Mouse (Mus musculus) urinary bladder, postnatal 36 days (tissue): ENCODE measurements at regions not wholly inside any gene's neighbourhood (a gene's known extent, or its start where the extent isn't known, plus 50 kb on each side); places are given as distances from the start of the nearest gene placed in this dataset.

ENCODE experiments used
- DNase-seq, 2 experiments: peaks; one replicate each; pipeline ENCODE4 v3.0.0; 2022; ENCODE audit warnings: low spot score in 2 of 2, mixed read lengths in 1 of 2

DNA sequence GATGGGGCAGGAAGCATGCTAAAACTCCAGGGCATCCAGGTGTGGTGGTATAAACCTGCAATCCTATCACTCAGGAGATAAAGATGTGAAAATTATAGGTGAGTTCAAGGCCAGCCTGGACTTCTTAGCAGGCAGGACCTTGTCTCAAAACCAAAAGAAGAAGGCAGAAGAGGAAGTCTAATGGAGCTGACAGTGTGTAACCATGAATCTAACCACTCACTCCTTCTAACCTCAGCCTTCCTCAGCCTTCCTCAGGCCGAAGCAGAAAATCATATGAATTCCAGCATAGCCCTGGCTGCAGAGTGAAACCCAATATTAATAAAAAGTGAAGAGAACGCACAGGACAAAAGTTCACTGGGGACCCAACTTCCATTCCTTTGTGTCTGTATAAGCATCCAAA is 128.2 kb upstream of the Jarid2 start:
- DNase-seq, result no peak

DNA sequence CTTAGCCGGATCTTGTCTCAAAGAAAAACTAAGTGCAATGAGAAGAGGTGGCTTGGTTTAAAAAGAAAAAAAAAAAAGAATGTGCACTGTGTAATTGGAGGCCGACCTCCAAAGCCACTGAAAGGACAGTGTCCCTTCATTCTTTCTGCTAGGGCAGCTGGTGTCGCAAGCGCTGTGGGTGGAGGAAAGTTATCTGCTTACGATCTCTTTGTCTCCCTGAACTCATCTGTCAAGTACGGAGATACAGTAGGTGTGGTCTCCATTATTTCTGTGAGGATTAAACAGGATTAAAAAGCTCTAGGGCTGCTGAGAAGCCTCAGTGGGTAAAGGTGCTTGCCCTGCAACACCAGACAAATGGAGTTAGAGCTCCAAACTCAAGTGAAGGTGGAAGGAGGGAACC is 126.6 kb upstream of the Jarid2 start:
- DNase-seq, result no peak

DNA sequence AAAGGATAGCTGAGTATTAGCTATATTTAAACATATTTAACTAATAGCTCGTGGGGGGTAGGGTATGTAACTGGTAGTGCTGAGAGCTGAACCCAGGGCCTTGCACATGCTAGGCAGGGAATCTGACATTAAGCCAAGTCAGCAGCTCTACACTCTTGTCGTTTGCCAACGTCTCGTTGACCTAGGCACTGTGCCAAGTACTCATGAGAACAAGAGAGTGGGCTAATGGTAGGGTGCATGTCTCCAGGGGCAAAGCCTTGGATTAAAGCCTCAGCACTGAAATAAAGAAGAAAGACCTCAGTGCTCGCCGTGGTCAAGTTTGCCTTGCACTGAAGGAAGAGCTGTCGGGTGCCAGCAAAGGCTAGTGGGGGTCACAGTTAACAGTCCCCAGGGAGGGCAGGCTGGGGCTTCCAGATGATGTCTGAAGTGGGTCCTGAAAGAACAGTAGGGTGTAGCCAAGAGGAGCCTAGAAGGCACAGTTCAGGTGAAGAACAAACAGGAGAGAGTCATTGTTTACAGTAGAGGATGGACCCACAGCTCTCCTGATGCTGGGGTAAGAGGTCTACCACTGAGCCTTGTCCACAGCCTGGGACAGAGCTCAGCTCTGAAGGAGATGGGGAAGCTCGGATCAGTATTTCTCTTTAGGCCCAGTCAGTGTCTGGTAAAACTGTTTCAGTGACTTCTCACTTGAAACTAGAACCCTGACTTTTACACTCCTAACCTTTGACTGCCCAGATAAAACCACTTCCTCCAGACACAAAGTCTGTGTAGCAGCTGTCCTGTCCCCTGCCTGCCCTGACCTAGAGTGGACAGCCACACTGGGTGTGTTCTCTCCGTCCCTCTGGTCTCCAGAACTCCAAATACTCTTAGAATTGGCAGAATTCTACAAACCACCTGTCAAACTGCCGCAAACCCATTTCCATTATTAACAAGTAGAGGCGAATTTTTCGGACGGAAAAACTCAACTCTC is 121.7 kb upstream of the Jarid2 start:
- DNase-seq, result peak in 1 of 2 experiments; percentile 19

DNA sequence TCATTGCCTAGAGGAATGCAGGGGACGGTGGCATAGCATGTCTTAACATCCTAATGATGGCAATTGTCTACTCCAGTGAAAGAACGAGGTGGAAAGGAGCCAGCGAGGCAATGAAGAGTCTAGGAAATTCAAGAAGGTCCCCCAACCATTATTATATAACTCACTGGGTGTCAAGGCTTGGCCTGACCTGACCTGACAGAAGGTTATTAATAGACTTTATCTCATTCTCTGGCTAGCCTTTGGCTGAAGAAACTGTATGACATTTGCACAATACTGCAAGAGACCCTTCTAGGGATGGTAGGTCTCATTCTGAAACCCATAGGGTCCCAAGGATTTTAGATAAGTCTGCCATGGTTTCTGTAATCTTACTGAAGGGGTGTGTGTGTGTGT is 121.0 kb upstream of the Jarid2 start:
- no peak for DNase-seq

DNA sequence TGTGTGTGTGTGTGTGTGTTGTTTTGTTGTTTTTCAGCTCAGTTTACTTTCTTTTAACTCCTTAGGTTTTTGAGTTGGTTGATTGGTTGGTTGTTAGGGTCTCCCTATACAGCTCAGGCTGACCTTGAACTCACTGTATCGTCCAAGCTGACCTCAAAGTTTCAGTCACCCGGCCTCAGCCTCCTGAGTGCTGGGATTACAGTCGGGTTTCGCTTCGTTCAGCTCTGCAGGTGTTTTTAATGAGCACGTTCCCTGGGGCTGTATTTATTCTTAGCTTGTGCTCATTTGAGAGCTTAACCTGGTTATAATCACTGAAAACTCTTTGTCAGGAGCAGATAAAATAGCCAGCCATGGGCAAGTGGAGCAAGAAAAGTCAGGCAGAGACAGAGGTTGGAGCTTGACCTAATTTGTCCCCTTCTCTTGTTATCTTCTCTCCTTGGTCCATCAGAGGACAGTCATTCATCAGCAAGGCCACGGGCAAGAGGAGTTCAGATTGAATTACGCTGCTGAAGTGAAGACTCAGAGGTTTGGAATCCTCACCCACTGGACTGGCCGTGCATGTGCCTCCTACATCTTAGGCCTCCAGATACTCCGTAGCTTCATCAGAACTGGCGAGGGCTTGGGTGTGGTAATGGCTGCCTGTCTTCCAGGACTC is 120.5 kb upstream of the Jarid2 start:
- no peak for DNase-seq

DNA sequence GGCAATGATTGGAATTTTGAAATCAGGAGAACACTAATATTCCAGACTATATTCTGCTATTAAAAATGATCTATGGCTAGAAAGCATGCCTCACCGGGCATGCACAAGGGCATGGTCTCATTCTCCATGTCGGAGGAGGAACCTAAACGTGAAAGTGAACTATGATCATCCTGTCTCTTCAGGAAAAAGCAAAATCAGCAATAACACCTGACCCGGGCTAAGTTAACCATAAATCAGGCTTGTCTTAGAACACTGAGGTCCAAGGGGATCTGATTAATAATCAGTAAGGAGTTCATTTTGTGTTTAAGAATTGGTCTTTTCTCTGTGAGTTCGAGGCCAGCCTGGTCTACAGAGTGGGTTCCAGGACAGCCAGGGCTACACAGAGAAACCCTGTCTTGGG is 119.7 kb upstream of the Jarid2 start:
- no peak for DNase-seq

DNA sequence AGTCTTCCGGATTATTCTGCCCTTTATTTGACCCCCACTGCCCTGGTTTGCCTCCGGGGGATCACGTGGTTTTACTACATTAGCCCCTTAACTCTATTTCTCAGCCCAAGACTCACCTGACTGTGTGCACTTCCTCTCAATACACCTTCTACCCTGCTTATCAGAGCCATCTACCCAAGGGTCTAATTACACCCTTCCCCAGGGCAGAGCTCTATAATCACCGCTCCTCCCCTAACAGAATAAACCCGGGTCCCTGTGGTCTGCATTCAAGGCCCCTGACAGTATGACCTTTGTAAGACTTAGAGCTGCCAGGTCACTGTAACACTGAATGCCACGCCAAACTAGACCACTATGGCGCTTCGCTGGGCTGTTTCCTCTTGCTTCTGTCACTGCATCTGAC is 113.6 kb upstream of the Jarid2 start:
- no peak for DNase-seq

DNA sequence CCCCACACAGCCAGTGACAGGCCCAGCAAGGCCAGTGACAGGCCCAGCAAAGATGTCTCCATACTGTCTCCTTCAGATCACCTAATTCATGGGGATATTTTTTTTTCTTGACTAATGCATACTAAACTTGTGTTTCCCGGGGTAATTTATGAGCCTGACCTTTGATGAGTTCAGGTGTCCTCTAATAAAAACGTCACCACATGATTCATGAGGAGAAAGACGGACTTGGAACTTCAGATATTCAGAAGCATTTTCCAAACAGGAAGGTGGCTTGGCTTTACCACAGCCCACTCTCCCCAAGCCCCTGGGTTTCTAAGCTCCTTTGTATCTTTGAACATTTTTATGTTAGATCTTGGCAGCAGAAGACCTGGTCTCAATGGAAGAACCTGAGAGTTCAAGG is 110.9 kb upstream of the Jarid2 start:
- DNase-seq, result no peak

DNA sequence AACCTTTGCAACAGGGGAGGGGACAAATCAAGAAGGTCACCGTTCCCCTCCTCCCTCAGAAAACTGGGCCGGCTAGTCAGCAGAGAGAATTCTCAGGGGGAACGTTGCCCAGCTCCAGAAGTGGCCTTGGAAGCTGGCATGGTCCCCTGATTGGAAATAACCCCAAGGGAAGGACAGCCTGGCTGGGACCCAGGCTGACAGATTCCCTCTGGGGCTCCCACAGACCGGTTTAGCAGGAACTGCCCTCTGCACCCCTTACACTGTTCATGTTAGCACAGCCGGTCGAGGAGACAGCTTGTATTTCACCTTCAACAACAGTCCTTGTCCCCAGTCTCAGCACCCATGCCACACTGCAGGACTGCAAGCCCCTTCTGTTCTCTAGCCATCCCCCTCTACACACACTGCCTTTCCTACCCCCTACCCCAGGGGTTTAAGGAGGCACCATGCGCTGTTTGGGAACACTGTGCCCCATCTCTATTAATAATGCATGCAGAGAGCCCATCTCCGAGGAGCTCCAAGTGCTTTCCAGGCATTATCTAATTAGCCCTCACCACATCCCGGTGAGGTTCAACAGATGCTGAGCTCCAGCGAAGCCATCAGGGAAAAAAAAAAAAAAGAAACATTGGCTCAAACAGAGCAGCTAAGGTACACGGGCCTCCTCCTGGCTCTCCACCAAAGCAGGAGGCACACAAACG is 106.5 kb upstream of the Jarid2 start:
- DNase-seq, result peak; percentile 38 to 60

DNA sequence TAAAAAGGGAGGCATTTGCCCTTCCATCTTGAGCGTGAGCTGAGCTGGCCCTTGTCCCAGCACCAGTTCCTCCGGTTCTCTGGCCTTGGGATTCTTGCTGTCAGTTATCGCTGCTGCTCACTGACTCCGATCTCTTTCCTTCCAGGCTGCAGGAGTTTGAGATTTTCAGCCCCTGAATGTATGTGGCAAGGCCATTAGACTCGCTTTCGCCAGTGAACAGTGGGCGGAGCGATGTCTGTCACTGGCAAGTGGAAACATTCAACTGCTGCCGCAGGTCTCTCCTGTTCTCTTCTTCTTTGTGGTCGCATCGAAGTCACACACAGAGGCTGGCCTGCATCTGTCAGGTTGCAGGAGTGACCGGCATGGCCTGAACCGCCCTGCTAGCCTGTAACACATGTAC is 104.6 kb upstream of the Jarid2 start:
- no peak for DNase-seq

DNA sequence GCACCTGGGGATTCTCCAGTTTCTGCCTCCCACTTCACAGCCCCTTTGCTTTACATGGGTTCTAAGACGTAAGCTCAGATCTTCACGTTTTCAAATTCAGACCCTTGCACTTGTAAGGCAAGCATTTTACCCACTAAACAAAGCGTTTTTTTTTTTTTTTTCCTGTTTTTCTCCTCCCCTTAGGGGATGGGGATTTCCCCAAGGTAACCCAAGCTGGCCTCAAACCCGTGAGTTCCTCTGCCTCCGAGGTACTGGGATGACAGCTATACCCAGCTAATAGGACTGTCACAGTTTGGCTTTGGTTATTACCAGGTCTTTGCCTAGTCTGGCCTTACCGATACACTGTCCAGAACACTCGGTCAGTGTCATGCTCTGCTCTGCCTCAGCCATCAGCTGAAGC is 103.5 kb upstream of the Jarid2 start:
- DNase-seq, result no peak

DNA sequence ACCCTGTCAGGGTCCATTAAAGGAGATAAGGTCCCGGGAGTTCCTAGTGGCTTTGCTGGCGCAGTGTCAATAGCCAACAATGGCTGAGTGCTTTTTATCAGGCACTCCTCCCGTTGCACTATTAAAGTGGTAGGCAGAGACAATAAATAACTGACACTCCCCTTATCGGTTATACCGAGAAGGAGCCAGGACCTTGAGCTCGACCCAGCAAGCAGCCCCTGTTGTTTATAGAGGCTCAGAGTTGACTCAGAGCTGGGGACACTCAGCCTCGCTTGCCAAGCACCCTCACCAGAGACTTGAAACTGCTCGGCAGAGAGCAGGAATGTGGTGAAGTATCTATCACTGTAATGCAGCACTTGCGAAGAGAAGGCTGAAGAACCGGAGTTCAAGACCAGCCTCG is 102.5 kb upstream of the Jarid2 start:
- DNase-seq, result no peak

DNA sequence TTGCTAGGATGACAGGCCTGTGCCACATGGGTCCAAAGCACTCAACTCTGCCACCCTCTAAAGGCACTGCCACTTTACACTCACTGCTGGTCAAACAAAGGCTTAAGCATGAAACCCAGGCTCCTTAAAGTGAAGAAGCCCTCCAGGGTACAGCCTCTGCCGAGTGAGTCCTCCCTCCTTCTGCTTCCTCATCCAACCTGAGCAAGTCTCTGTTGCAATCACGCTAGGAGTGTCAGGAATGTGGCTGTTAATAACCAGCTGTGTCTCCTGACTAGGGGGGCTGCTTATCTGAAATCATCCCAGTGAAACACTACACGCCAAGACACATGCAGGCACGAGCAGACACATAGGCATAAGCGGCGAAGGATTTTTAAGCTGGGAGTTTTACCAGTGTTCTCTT is 99.2 kb upstream of the Jarid2 start:
- DNase-seq, result no peak

DNA sequence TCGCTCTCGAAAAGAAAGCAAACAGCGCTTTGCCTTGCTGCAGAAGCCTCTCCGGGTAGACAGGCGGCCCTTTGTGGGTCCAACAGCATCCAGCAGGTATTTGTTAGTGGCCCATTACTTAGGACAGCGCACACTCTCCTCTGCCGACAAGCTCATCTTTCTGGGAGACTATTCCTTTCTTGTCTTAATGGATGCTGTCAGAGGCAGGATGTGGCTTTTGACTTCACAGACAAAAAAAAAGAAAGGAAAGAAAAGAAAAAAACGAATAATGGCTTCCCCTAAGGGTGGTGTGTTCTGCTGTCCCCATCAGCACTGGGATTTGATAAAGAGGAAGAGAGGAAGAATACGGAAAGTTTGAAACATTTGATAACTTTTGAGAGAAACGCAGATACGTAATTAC is 94.7 kb upstream of the Jarid2 start:
- DNase-seq, result no peak

DNA sequence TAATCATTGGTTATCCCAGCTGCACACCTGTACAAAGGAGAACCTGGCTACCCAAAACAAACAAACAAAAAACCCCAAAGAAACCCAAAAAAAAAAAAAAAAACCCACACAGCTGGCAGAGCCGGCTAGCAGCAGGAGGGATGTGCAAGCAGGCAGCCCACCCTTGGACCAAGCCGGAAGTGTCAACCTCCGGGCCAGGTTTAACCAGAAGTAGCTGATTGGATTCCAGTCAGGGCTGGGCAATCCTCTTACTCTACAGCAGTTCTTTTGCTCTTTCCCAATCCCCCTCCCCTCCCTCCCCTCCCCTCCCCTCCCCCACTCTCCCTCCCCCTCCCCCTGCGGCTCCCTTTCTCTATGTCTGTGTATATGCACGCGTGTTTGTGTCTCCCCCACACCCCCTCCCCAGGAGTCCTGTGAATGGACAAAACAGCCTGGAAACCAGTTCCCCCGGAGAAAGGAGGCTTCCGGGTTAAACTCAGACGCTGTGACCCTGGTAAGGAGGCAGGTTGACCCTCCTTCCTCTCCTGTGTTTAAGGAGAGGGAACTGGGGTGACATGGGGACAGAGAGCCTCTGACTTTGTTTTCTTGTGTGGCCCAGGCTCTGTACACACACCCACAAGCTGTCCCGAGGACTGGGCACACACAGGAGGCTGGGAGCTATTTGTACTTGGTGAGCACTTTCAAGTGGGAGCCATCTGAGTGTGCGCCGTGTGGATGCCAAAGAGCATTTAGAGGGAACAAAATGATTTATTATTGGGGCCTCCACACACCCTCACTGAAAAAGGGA is 93.9 kb upstream of the Jarid2 start:
- DNase-seq, result no peak

DNA sequence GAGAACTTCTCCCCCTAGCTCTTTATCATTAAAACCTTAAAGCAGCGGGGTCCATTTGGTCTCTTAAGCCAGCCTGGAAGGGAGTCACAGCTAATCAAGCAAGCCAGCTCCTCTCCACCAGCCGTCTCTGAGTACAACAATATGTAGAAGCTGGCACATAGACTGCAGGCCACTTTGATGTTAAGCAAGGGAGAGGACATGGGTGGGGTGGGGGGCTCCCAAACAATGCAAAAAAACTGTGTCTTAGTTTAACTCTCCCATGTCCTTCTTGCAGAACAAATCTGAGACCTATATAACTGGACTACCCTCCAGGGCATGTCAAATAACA is 93.3 kb upstream of the Jarid2 start:
- DNase-seq, result no peak

DNA sequence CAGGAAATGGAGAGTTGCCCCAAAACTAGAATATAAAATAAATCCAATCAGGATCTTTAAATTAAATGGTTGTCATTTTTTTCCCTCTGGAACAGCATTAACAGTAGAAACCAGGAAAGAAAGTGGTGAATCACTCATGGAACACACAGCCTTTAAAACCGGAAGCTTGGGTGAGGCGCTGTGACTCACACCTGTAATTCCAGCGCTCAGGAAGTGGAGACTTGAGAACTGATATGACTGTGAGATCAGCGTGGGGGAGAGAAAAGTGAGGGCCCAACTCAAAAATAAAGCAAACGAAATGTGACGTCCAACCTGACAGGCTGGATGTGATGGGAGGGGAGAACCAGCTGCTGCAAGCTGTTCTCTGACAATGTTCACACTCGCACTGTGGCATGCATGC is 86.9 kb upstream of the Jarid2 start:
- DNase-seq, result no peak

DNA sequence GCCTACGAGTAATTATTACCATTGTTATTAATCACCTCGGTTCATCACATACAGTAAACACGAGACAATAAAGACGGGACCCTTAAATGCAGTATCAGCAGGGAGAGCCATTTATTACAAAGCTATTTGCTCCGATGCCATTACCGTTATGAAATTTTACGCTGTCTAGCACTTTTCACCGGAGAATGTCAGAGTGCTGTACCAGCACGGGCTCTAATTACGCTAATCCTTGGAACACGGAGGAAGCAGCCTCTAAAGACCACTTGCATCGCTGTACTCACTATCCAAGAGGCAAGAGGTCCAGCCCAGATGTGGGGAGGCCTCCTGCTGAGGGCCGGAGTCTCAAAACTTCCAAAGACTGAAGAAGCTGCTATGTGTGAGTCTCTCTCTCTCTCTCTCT is 79.2 kb upstream of the Jarid2 start:
- DNase-seq, result no peak

DNA sequence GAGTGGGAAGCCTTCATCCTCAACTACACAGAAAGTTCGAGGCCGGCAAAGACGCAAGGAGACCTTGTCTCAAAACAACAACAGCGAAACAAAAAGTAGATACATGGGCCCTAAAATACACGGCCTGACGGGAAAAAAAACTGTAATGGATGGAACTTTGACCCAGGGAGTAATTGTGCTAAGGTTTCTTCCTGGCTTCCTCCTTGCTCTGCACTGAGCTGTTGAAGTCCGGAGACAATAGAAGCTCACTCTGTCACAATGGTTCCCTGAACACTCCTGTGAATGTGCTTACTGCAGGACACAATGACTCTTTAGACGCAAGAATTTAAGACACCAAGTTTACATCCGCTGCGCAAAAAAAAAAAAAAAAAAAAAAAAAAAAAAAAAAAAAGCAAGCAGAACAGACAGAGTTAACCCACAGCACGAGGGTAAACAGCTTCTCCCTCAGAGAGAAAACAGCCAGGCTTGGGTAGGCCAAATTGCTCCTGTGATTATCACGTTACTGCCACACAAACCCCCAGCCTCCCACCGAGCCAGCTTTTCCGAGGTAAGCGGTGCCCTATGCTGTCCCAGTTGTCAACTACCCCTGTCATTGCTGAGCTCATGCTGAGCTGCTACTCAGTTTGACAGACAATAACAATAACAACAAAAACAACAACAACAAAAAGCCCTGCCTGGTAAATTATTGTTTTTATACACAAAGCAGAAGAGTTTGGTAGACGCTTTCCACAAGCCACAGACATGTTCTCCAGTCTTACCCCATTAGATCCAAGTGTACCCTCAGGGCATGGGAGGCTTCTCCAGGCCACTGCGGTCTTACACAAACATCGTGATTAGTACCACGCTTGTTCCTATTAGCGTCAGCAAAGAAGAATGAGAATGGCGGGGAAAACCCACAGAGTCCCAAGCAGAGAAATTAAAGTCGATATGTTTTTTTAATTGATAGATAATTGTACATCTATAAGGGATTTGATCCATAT is 77.7 kb upstream of the Jarid2 start:
- no peak for DNase-seq

DNA sequence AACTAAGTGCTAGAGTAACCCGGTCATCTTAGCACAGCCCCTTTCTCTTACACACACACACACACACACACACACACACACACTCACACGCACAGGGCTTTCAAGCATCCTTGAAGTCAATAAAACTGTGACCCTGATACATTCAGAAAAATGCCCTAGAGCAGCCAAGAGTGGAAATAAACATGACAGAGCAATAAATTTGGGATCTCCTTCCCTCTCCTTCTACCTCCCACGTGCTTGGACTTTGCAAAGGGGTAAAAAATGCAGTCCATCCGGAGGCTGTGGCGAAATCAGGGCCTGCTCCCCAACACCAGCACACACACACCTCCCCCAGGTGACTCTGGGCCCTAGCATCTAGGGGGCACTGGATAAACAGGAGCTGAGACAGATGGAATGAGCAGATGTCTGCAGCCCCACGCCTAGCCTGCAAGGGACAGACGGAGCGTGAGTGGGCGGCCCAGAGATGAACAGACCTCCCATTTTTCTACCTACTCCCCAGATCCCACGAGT is 71.3 kb upstream of the Jarid2 start:
- no peak for DNase-seq

DNA sequence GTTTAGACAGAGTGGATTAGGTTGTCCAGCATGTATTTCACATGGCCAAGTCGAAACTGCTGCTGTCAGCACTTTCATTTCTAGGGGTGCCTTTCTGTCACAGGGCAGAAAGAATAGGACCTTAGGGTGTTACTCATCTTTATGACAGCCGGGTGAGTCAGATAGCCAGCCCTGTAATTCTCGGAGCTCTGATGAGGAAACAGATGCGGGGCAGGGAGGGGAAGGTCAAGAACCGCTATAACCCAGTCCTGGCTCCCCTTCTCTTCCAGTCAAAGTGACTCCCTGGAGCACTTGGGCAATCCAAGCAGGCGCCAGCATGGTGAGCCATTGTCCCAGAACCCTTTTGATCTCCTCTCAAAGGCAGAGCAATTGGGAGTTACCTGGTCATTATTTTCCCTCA is 69.4 kb upstream of the Jarid2 start:
- DNase-seq, result no peak
